Mouse (Mus musculus) erythroid progenitor cell, adult 5-6 weeks (primary cell): Measurements from ENCODE around the gene Nkain1. TPM values are rescaled to one million over a fixed set of nuclear protein-coding genes. Genes with fewer than 3 reads are reported as not detected.

ENCODE experiments used
- ATAC-seq: replicated peaks from 2 replicates; pipeline ENCODE4 v1.8.0; 2016; ENCODE audit warnings: moderate number of reproducible peaks, mild to moderate bottlenecking, moderate TSS enrichment, inconsistent platforms; ENCODE audit not compliant: poor library complexity, low FRiP score, severe bottlenecking
- total RNA-seq, 2 experiments: library from RNA; stranded (forward) in 1 of 2; stranded (reverse) in 1 of 2; fragments of 150-400 nt in 1 of 2; fragments of 186-747, 209-891 nt in 1 of 2; gene quantifications; 2 replicates each; pipeline versions ENCODE4 v1.2.3 to v1.2.4; 2015 to 2017; ENCODE audit warnings: low replicate concordance in 2 of 2

Gene Nkain1
- total RNA-seq (2015; ENCODE audit: low replicate concordance): not detected in 2 replicates
- not detected in 2 replicates for total RNA-seq (2017; ENCODE audit: low replicate concordance)

DNA sequence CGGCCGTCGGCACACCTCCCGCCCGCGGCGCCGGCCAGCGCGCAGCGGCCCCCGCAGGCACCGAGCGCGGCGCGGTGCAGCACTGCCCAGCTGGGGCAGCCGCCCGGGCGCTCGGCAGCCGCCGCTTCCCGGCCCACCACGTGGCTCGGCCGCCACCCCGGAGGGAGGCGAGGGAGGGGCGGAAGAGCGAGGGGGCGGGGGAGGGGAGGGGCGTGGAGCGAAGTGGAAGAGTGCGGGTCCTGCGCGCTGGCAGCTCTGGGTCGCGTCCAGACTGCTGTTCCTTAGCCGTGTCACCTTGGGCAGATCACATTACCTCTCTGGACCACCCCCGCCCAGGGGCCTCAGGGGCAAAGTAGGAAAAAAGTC, at the start of gene Nkain1:
Gene Nkain1 (minus strand): TSS at position 126 of the 366 bp plus-strand sequence.
- ATAC-seq: no peak

- ATAC-seq: peak; percentile 25; the same call in 1 of the 2 replicates
Observed at GRCm38 (mm10) chr4:130578734-130579274, 4.8 kb upstream of the Nkain1 start.

DNA sequence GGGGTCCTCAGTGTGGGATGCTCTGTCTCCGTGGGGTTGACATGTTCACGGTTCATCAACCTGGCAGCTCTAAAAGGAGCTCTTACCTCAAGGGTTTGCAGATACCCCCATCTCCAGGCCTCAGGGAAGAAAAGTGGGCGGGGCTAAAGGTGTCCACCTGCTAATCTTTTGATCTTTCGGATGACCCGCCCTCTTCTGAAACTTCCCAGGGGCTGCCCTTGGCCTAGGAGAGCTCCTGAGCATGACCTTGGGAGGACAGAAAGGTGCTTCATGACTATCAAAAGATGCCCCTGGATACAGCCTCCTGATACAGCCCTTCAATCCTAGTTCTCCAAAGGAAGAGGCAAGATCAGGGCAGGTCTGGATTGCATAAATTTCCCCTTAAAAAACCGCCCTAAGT, 3.1 kb upstream of the Nkain1 start:
- ATAC-seq: no peak

DNA sequence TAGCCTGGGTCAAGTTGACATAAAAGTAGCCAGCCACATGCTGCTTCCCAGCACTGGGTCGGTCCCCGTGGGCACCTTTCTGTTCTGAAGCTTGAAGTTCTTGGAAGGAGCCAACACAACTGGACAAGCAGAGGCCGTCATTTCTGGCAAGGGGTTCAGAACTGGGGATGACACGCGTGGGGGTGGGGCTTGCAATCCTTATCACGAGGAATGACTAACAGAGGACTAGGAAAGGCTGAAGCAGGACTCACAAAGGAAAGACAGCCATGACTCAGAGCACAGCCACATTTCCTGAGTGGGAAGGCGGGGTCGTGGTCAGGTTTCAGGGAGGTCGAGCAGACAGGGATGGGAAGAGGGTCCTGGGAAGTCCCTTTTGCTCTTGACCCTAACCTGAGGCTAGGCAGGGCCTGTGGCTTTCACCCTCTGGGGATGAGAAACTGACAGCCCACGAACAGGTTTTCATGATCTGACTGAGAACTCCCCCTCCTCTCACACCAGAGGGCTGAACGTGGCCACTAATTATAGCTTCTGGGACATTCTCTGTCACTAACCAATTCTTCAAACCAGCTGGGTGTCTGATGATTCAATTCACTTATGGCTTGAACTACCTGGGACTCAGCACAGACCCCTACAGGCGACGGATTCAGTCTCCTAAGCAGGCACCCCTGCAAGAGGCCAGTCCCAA, 2.4 kb upstream of the Nkain1 start:
- no peak for ATAC-seq

GRCm38 (mm10) chr4:130575533-130575932, 1.6 kb upstream of the Nkain1 start:
- ATAC-seq: no peak

DNA sequence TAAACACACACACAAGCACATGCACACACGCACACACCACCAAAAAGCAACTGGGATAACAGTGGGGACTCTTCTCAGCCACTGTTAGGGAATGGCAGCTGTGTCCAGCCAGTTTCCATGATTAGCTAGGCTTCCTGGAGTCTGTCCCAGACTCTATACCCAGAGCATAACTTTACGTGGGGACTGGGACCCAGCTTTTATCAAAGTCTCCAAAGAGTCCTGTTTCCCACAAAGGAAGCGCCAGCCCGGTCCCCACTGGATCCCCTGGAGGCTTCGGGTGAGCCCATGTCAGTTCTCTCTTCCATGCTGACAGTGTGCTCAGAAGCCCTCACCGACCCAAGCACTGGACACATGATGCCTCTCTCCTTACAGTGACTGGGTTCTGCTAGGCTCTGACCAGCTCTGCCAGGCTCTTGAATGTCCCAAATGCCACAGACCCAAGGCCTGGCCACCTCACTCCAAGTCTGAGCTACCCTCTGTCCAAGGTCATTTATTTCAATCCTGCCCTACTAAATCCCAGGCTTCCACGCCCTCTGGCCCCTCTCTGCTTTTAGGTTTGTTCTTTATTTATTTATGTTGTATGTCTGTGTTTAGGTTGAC, 988 bp upstream of the Nkain1 start:
- ATAC-seq: no peak

DNA sequence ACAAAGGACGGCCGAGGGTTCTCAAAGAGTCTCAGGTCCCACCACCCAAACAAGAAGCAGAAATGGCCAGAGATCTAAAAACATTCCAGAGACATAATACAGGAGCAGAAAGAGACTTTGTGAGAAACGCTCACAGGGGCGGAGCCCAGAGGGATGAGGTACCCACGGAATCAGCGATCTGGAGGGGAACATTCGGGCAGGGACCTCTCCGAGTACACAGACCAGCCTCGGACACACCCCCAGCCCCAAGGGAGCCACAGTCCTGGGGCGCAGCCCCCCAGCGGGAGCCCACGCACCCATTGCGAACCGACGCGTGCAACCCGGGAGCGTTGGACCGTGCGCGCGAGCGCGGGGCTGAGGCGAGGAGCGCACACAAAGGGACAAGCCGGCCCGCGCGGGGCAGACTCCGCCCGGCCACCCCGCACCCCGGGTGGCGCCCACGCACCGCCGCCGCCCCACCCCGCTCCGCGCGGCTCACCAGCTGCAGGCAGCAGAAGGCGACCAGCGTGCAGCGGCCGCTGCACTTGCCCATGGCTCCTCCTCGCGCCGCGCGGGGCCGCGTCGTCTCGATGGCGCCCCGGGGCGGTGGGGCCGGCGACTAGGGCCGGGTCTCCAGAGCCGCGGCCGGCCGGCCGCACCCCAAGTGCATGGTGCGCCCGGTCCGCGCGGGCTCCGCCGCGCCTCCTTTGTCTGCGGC, 474 bp downstream of the Nkain1 start:
- ATAC-seq: no peak

GRCm38 (mm10) chr4:130573012-130573350, 992 bp downstream of the Nkain1 start:
- no peak for ATAC-seq

GRCm38 (mm10) chr4:130572545-130572944, 1.4 kb downstream of the Nkain1 start:
- no peak for ATAC-seq

- no peak for ATAC-seq
Observed at GRCm38 (mm10) chr4:130570941-130571720, 2.8 kb downstream of the Nkain1 start.

- ATAC-seq: no peak
Observed at GRCm38 (mm10) chr4:130568043-130568978, 5.7 kb downstream of the Nkain1 start.

GRCm38 (mm10) chr4:130563820-130564219, 10.2 kb downstream of the Nkain1 start:
- no peak for ATAC-seq

GRCm38 (mm10) chr4:130563260-130563756, 10.7 kb downstream of the Nkain1 start:
- ATAC-seq: no peak

- no peak for ATAC-seq
Observed at GRCm38 (mm10) chr4:130560576-130561310, 13.2 kb downstream of the Nkain1 start.

- no peak for ATAC-seq
Observed at GRCm38 (mm10) chr4:130559220-130559619, 14.8 kb downstream of the Nkain1 start.

- no peak for ATAC-seq
Observed at GRCm38 (mm10) chr4:130557852-130558251, 16.1 kb downstream of the Nkain1 start.

GRCm38 (mm10) chr4:130556992-130557391, 17.0 kb downstream of the Nkain1 start:
- no peak for ATAC-seq

GRCm38 (mm10) chr4:130556224-130556623, 17.7 kb downstream of the Nkain1 start:
- ATAC-seq: no peak
